Mouse (Mus musculus): ENCODE results near the gene Gm15140. TPM values are rescaled to one million over a fixed set of nuclear protein-coding genes. Genes with fewer than 3 reads are reported as not detected.
"Not testable (repeated sequence)": the region's sequence is repeated elsewhere in the genome, so short reads cannot be mapped to it uniquely, and the experiment has no call there.

Gm15140 gene
- polyA plus RNA-seq (2014; fragmentation: Nextera tagmentation; extraction: Ambion mirVana): not detected in 2 replicates

DNA sequence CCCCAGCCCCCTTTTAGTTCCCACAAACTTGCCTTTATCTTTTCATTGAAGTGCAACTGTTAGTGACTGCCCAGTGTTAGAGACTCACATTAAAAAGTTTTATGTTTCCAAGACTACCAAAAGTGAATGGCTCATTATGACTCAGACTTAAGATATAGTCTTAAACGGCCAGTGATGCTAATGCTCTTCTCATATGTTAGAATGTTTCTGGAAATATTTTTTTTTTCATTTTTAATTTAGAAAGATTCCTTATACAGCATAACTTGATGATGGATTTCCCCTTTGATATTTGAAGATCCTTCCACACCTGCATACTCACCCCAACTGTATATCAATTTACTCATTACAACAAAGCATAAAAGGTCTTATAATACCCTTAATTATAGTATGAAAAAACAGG, at the start of gene Gm15140:
Gm15140 (minus strand) TSS at position 101 of the 400 bp plus-strand sequence.
- DNase-seq (ENCODE audit: low spot score); ATAC-seq (ENCODE audit: insufficient number of reproducible peaks, low FRiP score, low TSS enrichment, low read depth): not testable (repeated sequence)

More for the DNA sequence above, at the start of gene Gm15140:
- not testable (repeated sequence) for H3K4me3 ChIP-seq (ENCODE audit: low read depth, low read length); H3K36me3 ChIP-seq (ENCODE audit: control insufficient read depth, insufficient read depth, low read length); H3K9me3 ChIP-seq (ENCODE audit: control insufficient read depth, low read length); H3K9ac ChIP-seq (ENCODE audit: low read length); H3K4me1 ChIP-seq (ENCODE audit: control insufficient read depth, insufficient read depth, low read length); H3K27me3 ChIP-seq (ENCODE audit: control insufficient read depth, insufficient read depth, low read length); H3K27ac ChIP-seq (replicated peaks; ENCODE audit: low read depth, low read length); H3K4me2 ChIP-seq (ENCODE audit: low read depth, severe bottlenecking)
- 97% methylated on average over 1 of the region's 1 CpGs for WGBS

Other genes starting within 250 kb of the Gm15140 start
- gene Samt1, start 108.0 kb downstream of the Gm15140 start, polyA plus RNA-seq (2014; fragmentation: Nextera tagmentation; extraction: Ambion mirVana): not detected in 2 replicates
- not detected in 2 replicates for gene 4921511M17Rik, start 86.9 kb downstream of the Gm15140 start, polyA plus RNA-seq (2014; fragmentation: Nextera tagmentation; extraction: Ambion mirVana)
- gene Gm10057, start 65.6 kb downstream of the Gm15140 start, polyA plus RNA-seq (2014; fragmentation: Nextera tagmentation; extraction: Ambion mirVana): not detected in 2 replicates
- not detected in 2 replicates for gene 4930524N10Rik, start 222.7 kb upstream of the Gm15140 start, polyA plus RNA-seq (2014; fragmentation: Nextera tagmentation; extraction: Ambion mirVana)